Mouse (Mus musculus): Measurements from ENCODE around the gene Tial1.

Gene Tial1

GRCm38 (mm10) chr7:128461285-128462215 lies at the start of gene Tial1:
TSS of gene Tial1 (minus strand) at chr7:128461717.
- DNase-seq, result peak; percentile 99

GRCm38 (mm10) chr7:128504091-128504490 lies 42.6 kb upstream of the Tial1 start:
- DNase-seq, result no peak

- DNase-seq, result no peak
Measured at GRCm38 (mm10) chr7:128499801-128500200, 38.3 kb upstream of the Tial1 start.

GRCm38 (mm10) chr7:128494546-128494945 lies 33.0 kb upstream of the Tial1 start:
- no peak for DNase-seq

- no peak for DNase-seq
Measured at GRCm38 (mm10) chr7:128488986-128489385, 27.5 kb upstream of the Tial1 start.

- DNase-seq, result peak; percentile 89 to 92
Measured at GRCm38 (mm10) chr7:128474322-128474721, 12.8 kb upstream of the Tial1 start.

GRCm38 (mm10) chr7:128462406-128462805 lies 889 bp upstream of the Tial1 start:
- no peak for DNase-seq

- no peak for DNase-seq
Measured at GRCm38 (mm10) chr7:128460865-128461228, 670 bp downstream of the Tial1 start.

GRCm38 (mm10) chr7:128460131-128460864 lies 1.2 kb downstream of the Tial1 start:
- peak; percentile 10 to 56 for DNase-seq

- no peak for DNase-seq
Measured at GRCm38 (mm10) chr7:128459791-128460130, 1.8 kb downstream of the Tial1 start.

- DNase-seq, result no peak
Measured at GRCm38 (mm10) chr7:128458011-128458410, 3.5 kb downstream of the Tial1 start.

- no peak for DNase-seq
Measured at GRCm38 (mm10) chr7:128452731-128453130, 8.8 kb downstream of the Tial1 start.

- DNase-seq, result no peak
Measured at GRCm38 (mm10) chr7:128440584-128440983, 20.9 kb downstream of the Tial1 start.

- DNase-seq, result no peak
Measured at GRCm38 (mm10) chr7:128439251-128439650, 22.3 kb downstream of the Tial1 start.

GRCm38 (mm10) chr7:128438131-128438530 lies 23.4 kb downstream of the Tial1 start:
- DNase-seq, result no peak

- DNase-seq, result no peak
Measured at GRCm38 (mm10) chr7:128433213-128433612, 28.3 kb downstream of the Tial1 start.

- DNase-seq, result peak in 1 of 2 experiments; percentile 0
Measured at GRCm38 (mm10) chr7:128432574-128432973, 28.9 kb downstream of the Tial1 start.

- DNase-seq, result no peak
Measured at GRCm38 (mm10) chr7:128422491-128422890, 39.0 kb downstream of the Tial1 start.

GRCm38 (mm10) chr7:128421701-128422100 lies 39.8 kb downstream of the Tial1 start:
- DNase-seq, result no peak

- no peak for DNase-seq
Measured at GRCm38 (mm10) chr7:128419690-128420089, 41.8 kb downstream of the Tial1 start.

- DNase-seq, result peak; percentile 61 to 74
Measured at GRCm38 (mm10) chr7:128417930-128418779, 43.4 kb downstream of the Tial1 start, which contains the start of gene Rgs10. TSS of gene Rgs10 (minus strand) at chr7:128418758.

GRCm38 (mm10) chr7:128417226-128417929 lies 44.1 kb downstream of the Tial1 start:
- no peak for DNase-seq

Data from kidney, postnatal 25 days (tissue).